Mouse (Mus musculus): ENCODE results near the gene Bcas1.

DNA sequence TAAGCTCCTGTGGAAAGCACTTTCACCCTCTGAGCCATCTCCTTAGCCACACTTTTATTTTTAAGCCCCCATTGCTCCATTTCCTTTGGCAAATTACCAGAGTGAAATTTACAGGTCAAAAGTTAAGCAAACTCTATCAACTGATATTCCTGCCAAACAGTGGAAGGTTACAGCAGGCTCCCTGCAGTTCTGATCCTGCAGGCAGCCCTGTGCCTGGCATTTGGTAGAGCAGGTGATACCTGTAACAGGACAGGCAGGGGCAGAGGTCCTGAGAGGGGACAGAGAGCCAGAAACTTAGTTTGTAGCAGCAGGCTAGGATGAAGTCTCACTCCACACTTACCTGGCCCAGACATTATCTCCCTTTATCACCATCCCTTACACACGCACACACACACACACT, 35.7 kb downstream of the Bcas1 start:
- TF ChIP-seq CTCF (IDR thresholded peaks at IDR 0.05; ENCODE audit: extremely low read depth, insufficient read depth, low read length) (no peak), POLR2A (IDR thresholded peaks at IDR 0.05; ENCODE audit: extremely low read depth, insufficient read depth, low read length) (no peak)

Data from cortical plate, adult 2 months (tissue).